Mouse (Mus musculus) erythroid progenitor cell, adult 5-6 weeks (primary cell): ENCODE results near the gene Cdnf. TPM values are rescaled to one million over a fixed set of nuclear protein-coding genes. Genes with fewer than 3 reads are reported as not detected.
A peak's percentile ranks its signal among the peaks of the same experiment; 100 is the strongest.

Experiments
- ATAC-seq: replicated peaks from 2 replicates; pipeline ENCODE4 v1.8.0; 2016; ENCODE audit warnings: moderate number of reproducible peaks, mild to moderate bottlenecking, moderate TSS enrichment, inconsistent platforms; ENCODE audit not compliant: poor library complexity, low FRiP score, severe bottlenecking
- total RNA-seq, 2 experiments: library from RNA; stranded (forward) in 1 of 2; stranded (reverse) in 1 of 2; fragments of 150-400 nt in 1 of 2; fragments of 186-747, 209-891 nt in 1 of 2; gene quantifications; 2 replicates each; pipeline versions ENCODE4 v1.2.3 to v1.2.4; 2015 to 2017; ENCODE audit warnings: low replicate concordance in 2 of 2

The Cdnf gene
- total RNA-seq (2015; ENCODE audit: low replicate concordance) (not detected in 2 replicates), total RNA-seq (2017; ENCODE audit: low replicate concordance) (0.39 TPM in 1 of 2 replicates, not detected in the other)

DNA sequence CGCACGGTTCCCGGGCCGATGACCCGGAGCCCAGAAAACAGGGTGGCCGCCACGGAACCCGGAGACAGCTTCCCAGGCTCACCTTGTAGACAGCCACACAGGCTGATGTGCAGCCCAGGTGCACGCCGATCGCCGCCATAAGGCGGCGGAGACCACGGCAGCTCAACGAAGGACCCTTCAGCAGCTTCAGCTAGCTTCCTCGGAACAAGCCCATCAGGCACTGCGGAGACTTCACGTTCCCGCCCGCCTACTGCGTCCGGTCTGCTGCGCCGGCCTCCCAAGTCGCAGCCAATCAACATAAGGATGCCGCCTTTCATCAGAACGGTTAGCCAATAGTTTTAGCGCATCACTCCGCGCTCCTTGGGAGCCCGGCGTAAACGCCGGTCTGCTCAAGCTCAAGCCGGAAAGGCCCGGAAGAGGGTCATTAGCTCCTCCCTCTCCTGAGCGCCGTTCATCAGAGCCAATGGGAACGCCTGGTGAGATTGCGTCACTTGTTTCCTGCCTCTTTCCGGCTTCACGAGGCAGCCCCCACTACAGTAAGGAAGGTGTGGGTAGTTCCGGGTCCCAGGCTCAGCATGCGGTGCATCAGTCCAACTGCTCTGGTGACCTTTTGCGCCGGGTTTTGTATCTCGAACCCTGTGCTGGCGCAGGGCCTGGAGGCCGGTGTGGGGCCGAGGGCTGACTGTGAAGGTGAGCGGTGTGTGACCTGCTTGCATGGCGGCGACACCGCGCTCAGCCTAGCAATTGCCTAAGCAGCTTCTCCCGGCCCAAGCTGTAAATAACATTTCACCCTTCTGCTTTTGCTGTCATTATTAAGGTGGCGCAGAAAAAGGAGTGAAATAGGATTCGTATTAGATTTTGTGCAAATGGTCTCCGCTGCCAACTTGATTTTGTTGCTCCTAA lies at the start of gene Cdnf, which contains the start of the genes Gm45902 and Hspa14:
Gene Cdnf, plus strand, starts transcription at position 479 of the 903 bp plus-strand sequence.
Gene Gm45902, minus strand, starts transcription at position 239 of the 903 bp plus-strand sequence.
Gene Hspa14, minus strand, starts transcription at position 263 of the 903 bp plus-strand sequence.
- peak; percentile 95 for ATAC-seq

DNA sequence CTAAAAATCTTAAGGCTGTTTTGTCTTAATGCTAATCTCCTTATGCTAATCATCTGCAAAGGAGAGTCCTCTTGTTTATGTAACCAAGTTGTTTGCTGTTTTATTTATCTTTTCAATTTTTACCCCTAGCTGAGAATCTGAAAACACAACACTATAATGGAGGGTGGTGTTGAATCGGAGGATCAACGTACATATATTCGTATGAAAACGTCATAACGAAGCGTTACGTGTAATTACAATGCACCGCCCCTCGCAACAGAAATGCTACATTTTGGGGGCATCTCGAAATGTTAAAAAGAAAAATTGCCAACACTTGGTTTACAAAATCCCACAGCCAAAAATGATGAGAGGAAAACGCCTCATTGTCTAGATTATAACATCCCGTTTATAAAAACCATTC lies 38.9 kb upstream of the Cdnf start:
- ATAC-seq: 0 out of 2 replicates have a peak, but pooled peaks have one; percentile 28

DNA sequence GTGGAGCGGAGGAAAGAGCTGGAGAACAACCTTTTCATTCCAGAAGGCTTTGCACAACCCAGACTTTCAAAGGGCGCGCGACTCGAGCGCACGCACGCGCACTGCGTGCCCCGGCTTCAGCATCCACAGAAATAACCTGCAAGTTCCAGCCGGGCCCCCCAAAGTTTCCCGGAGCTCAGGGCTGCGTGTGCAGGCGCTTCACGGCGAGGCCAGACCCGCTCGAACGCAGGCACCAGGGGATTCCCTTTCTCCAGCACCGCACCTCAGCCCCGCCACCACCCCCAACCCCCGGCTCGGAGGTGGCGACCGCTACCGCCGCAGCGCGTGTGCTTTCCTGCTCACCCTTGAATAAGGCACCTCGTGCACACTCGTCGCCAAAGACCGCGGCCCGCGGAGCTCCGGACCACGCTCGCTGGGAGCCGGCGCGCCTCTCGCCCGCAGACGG lies 38.4 kb upstream of the Cdnf start:
- peak; percentile 58 for ATAC-seq

DNA sequence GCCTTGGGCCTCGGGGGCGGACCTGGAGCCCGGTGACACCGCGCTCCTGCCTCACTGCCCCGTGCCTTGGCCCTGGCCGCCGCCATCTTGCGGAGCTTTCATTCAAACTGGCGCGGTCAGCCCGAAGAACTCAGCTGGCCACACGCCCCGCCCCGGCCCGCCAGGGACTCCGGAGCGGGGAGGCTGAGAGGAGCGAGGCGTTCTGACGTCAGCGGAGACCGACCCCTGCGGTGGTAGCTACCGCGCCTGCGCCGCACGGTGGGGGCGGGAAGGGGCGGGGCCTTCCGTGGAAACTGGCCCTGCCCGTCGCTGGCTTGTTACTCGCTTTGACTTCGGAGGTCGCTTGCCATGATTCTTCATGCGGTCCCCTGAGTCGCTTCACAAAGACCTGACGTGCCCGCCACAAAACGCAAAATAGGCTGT lies 38.0 kb upstream of the Cdnf start, which contains the start of gene Suv39h2:
Gene Suv39h2, minus strand, starts transcription at position 171 of the 423 bp plus-strand sequence.
- ATAC-seq: peak; percentile 96

DNA sequence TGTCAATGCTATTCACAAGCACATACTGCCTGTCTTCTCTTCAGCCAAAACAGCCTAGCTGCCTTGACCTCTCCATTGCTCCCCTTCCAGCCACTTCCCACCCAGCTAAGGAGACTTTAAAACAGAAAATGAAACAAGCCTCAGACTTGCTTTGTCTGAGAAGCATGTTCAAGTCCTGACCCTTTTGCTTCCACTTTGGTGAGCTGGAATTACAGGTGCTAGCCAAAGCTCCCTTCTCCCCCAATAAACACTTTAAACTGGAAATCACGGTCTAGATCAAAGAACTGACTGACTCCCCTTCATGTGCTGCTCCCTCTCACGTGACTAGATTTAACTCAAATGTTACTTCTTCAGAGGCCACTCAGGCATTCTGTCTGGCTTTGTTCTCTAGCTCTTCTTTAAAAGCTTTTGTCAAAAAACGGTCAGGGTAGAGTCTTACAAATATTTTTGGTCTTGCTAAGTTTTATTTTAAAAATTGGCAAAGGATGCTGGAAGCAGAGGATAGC lies 37.0 kb upstream of the Cdnf start:
- ATAC-seq: no peak

DNA sequence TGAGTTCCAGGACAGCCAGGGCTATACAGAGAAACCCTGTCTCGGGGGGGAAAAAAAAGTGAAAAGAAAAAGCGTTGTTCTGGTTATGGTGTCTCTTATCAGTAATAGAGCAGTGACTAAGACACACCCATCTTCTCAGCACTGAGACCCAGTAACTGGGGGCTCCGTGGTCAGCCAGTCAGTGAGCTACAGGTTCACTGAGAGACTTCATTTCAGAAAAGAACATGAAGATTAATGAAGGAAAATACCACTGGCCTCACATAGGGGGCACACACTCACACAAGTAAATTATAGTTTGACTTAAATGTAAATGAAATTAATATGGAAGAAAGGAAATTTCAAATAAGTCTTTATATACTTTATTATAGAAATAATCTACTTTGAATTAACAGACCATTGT lies 32.6 kb upstream of the Cdnf start:
- ATAC-seq: no peak

DNA sequence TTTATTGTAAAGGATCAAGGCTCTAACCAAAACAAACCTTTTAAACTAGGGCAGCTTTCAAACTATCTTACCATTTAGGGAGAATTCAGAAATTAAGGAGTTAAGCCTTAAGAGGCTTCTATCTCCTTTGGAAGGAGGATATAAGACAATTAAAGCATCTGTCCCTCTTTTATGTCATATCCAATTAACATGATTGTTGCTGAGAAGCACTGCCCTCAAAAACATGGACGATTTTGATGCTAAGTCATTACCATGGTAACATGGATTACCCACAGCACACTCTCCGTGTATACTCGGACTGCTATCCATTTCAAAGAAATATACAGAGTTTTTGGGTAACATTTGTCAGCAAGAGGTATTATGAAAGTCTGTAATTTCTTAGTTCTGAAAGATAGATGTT lies 23.0 kb upstream of the Cdnf start:
- no peak for ATAC-seq

DNA sequence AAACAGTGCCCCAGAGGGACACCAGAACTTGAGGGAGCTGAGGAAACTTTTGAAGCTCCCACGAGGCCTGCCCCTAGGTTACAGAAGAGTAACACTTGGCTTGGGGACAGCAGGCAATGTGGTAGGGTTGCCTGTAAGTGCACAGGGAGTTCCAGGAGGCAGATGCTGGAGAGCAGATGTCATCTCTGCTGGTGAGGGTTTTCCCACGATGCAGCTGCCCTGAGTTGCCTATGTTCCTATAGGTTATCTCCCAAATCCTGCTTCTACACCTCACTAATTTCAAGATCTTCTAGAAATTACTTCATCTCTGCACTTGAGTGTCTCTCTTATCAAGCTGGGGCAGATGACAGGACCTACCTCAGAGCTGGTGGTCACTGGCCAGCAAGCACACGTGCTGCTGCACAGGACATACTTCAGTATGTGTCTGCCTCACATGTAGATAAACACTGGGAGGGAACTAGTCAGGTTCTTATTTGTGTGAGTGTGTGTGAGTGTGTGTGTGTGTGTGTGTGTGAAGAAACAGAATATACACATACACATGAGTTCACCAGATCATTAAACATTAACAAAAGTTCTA lies 18.9 kb upstream of the Cdnf start:
- no peak; the same call in 1 of the 2 replicates for ATAC-seq

DNA sequence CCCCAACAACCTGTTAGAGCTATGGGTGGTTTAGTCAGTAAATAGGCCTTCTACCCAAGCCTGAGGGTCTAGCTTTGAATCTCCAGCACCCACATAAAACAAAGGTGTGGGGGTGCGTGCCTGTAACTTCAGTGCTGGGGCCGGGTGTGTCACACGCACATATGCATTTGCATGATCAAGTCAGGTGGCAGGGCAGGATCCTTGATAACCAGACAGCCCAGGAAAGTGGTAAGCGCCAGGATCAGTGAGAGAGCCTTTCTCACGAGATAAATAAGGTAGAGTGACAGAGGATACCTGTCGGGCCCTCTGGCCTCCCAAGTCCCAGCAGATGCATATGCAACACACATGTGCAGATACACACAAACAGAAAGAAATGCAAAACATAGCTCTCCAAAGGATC lies 13.3 kb upstream of the Cdnf start:
- no peak for ATAC-seq

DNA sequence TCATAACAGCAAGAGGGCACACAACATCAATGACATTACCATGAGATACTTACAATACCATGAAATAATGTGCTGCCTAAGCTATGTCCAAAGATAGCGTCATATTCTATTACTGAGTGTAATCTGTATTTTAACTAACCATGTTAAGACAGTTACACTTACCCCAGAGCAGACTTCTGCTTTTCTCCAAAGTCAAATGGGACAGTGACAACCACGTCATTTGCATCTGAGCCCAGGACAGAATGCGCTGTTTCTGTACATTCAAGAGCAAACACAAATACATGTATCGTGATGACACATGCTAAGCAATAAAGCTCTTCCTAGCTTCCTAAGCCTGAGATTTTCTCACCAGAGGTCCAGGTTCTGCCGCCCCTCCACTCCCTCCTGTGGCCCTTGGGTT lies 11.9 kb upstream of the Cdnf start:
- ATAC-seq: no peak

DNA sequence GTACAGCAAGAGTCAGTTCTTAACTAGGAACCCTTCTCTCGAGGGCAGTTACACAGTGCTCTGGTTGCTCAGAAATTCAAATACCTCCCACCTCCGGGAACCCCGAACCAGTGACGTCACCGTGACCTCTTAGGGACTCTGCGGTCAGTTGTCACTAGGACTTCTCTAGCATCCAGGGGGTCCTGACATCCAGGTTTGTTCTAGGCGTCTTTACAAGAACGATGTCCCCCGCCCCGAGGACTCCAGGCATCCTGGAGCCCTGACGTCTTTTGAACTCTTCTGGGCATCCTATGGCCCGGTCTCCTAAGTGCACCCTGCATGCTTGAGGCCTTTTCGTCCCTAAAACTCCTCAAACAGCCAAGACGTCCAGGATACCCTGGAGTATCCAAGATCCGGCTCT lies 754 bp upstream of the Cdnf start:
- peak; percentile 37 for ATAC-seq

DNA sequence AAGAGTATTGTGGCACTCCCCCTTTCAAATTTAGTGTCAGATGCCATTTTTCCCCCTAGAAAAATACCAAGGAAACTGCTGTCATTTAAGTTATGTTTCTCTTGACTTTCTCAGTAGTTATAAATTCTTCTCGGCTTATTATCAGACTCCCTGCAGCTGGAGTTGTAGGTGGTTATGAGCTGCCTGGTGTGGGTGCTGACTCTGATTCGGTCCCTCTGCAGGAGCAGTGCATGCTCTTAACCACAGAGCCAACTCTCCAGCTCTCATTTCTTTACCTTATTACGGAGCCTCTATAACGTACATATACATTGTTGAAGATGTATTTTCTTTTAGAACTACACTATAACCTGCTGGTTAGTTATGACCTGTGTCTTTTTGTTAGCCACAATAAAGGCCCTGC lies 9.7 kb downstream of the Cdnf start:
- ATAC-seq: no peak

DNA sequence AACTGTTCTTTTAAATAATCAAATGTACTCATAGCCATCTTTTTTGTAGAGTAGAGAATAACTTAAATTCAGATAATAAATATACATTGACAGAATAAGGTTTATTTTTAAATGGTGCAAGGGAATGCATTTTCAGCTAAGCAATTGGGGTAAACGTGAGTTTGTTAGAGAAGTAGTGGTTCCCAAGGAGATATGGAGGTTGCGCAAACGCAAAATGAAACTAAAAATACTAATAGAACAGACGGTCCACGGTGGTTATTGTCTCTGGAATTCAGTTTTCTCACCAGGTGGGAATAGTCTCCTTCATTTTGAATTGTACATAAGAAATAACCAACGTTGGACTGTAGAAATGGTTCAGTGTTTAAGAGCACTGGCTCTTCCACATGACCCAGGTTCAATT lies 13.5 kb downstream of the Cdnf start:
- ATAC-seq: no peak

DNA sequence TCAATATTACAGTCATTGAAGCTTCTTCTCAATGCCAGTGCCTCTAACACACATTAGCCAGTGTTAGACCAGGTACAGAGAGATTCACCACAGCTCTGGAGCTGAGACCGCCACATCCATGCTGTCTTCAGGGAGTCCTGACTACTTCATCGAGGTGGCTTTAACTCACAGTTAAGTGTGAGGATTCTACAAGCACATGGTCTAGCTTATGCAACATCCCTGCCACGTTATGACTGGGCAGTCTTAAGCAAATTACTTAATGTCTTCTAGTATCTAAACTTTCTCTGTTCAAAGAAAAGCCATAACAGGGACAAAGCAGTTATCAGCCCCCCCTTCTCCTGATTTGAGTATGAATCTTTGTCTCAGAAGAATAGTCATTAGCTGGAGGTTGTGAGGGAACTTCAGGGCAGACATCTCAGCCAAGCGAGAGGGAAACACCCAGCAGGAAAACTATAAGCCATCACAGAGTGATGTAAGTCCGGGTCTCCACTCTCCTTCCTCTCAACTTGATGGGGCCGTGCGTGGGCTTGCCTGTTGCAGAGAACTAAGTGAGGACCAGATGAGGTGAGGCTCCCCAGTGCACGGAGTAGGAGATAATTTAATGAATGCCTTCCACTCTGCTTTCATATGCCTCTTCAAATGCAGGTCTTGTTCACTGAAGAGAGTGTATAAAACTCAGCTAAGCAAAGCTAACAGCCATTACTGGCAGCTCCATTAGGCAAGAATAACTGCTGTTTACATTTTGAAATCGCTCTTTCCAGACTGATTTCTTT lies 28.7 kb downstream of the Cdnf start:
- no peak for ATAC-seq

DNA sequence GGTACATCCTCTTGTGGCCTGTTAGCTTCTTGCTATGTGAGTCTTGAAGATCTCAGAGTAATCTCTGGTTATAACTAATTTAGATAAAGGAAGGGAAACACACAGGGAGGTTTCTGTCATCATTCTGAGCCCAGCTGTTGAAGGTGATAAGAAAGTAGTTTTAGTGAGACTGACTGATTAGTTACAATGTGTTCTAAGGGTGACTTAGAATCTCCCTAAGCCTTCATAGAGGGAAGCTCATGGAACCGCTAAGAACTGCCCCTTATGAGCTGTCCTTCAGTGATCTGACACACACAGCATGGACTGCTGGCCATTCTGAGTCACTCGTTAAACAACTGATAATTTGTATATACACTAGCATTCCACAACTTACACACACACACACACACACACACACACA lies 33.2 kb downstream of the Cdnf start:
- no peak for ATAC-seq

DNA sequence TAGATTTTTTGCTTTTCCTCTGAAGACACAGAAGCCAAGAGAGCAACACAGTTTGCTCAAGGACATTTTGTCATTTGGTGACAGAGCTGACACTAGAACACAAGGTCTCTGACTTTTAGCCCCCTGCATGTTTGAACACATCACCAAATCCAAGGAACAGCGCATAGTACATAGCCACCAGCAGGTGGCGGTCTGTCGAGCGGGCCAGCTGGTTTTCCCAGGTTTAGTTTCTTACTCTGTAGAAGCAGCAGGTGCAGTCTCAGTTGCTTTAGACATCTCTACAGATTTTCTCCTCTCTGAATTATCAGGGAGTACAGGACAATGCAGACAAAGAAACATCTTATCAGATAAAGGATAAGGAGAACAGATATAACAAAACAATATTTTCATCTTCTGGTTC lies 33.8 kb downstream of the Cdnf start:
- no peak for ATAC-seq

DNA sequence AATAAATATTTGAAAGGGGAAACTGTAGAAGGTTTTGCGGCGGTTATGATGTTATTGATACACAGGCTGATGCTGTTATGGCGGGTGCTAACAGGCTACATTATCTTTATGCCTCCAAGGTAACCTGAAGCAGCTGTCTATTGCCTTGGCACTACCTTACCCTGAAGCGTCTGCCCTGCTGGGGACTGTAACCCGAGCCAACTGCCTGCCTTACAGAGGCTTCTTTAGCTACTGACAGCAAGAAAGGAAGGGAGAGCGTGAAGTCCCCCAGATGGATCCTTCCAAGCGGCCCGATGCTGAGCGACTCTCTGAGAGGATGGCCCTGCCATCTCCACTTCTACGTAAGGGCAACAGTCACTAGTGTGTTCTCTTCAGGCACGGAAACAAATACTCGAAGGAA lies 57.4 kb downstream of the Cdnf start, which contains the start of gene Fam107b:
Gene Fam107b, plus strand, starts transcription at position 303 of the 400 bp plus-strand sequence.
- no peak for ATAC-seq

DNA sequence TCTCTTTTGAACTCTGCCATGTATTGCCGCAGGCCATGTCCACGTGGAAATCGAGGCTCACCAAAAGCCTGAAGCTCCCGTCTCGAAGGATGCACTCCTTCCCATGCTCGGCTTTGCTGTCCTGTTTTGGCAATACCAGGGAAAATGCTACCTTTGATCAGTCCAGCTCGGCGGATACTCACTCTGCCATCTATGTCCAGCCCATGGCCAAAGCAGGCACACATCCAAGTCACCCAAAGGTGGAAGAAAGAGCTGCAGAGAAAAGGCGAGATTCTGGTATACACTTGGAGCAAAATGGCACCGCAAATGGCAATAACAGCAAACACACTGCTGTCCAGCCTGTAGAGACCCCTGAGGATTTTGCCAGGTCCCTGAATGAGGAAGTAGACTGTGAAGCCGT lies 57.8 kb downstream of the Cdnf start:
- no peak for ATAC-seq

DNA sequence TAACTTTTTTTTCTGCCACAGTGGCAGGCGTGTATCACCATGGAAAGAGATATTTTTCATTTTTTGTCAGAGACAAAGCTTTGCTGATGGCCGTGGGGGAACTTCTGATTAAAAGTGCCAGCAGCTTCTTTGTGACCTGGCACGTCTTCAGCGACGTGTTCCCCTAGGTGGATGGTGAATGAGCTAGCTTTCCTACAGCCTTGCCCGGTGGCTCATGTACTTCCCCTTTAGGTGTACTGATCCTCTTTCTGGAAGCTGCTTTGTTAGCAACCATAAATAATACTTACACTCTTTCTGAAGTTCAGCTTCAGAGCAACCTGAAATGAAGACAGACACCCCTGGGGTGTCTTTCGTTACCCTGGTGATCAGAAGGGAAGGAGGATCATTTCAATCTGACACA lies 61.1 kb downstream of the Cdnf start:
- ATAC-seq: no peak

DNA sequence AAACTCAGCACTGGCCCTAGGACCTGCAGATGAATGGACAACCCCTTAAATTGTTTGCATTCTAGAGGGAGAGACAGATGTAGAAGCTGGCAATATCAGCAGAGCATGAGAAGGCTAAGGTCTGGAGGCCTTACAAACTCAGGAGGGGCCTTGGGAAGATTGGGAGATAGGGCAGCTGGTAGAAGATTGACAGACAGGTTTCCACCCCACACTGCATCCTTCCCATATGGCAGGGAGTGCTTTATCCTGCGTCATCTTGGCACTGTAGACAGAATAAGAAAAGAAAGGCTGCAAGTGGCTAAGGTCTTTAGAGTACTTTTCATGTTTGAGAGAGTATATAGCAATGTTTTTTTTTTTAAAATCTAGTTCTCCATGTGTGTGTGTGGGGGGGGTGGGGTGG lies 62.3 kb downstream of the Cdnf start:
- ATAC-seq: no peak
